Mouse (Mus musculus) forebrain, embryonic 15.5 days (tissue): Measurements from ENCODE around the gene Khdc3. TPM values are rescaled to one million over a fixed set of nuclear protein-coding genes. Genes with fewer than 3 reads are reported as not detected.
A peak's percentile ranks its signal among the peaks of the same experiment; 100 is the strongest.
"Not testable (repeated sequence)": the region's sequence is repeated elsewhere in the genome, so short reads cannot be mapped to it uniquely, and the experiment has no call there.

Experiments
- ATAC-seq: fragments of 200-750 bp; cut with Nextera tagmentation; replicated peaks from 2 replicates; pipeline ENCODE4 v1.8.0; 2017; ENCODE audit warnings: mild to moderate bottlenecking, moderate TSS enrichment, moderate library complexity
- H3K27ac ChIP-seq: fragments of 300-500 bp; sonication (generic); replicated peaks from 2 replicates; pipeline ENCODE4 v1.5.1; 2015; ENCODE audit warnings: mild to moderate bottlenecking, inconsistent platforms
- H3K27me3 ChIP-seq: fragments of 300-500 bp; sonication (generic); 2 replicates; pipeline ENCODE4 v1.6.1; 2015; ENCODE audit warnings: inconsistent platforms
- H3K36me3 ChIP-seq: fragments of 300-500 bp; sonication (generic); 2 replicates; pipeline ENCODE4 v1.6.1; 2015; ENCODE audit warnings: mild to moderate bottlenecking, inconsistent platforms
- H3K4me1 ChIP-seq: fragments of 300-500 bp; sonication (generic); 2 replicates; pipeline ENCODE4 v1.6.1; 2015; ENCODE audit warnings: inconsistent platforms
- H3K4me2 ChIP-seq: fragments of 300-500 bp; sonication (generic); replicated peaks from 2 replicates; pipeline ENCODE4 v1.6.1; 2015; ENCODE audit warnings: mild to moderate bottlenecking, inconsistent platforms
- H3K4me3 ChIP-seq: fragments of 300-500 bp; sonication (generic); 2 replicates; pipeline ENCODE4 v1.5.1; 2015; ENCODE audit warnings: mild to moderate bottlenecking, inconsistent platforms
- H3K9ac ChIP-seq: fragments of 300-500 bp; sonication (generic); replicated peaks from 2 replicates; pipeline ENCODE4 v1.6.1; 2015; ENCODE audit warnings: mild to moderate bottlenecking, inconsistent platforms
- H3K9me3 ChIP-seq: fragments of 300-500 bp; sonication (generic); 2 replicates; pipeline ENCODE4 v1.6.1; 2016; ENCODE audit warnings: inconsistent platforms
- WGBS: fragments of 180-500 bp; shearing (Covaris S2); methylation state at CpG from one replicate; pipeline ENCODE4 v1.1.7; 2015; ENCODE audit warnings: mixed read lengths; 5-methylcytosine and 5-hydroxymethylcytosine counted together
- polyA plus RNA-seq: library from polyadenylated mRNA; unstranded; fragments of >200 nt; fragmentation: Nextera tagmentation; extraction: Ambion mirVana; gene quantifications from 2 replicates; pipeline ENCODE4 v1.2.1, GENCODE M21; 2015

Khdc3 gene
- polyA plus RNA-seq, result not detected in 2 replicates

- Histone ChIP-seq H3K27ac (no peak within 1 kb of the TSS), H3K4me1 (peaks cover 9% of the 10 kb centered on the region), H3K4me3 (no peak within 1 kb of the TSS), H3K36me3 (no peaks in the 10 kb centered on the region), H3K9ac (no peak within 1 kb of the TSS), H3K4me2 (no peak within 1 kb of the TSS), H3K9me3 (no peaks in the 10 kb centered on the region), H3K27me3 (peaks cover 43% of the 10 kb centered on the region)
- ATAC-seq, result no peak
- WGBS, result 90% methylated on average over 5 of the region's 5 CpGs
Measured at GRCm38 (mm10) chr9:73101536-73101935, at the start of gene Khdc3. Gene Khdc3, plus strand, starts transcription at chr9:73101836.

- no peaks in the 10 kb centered on the region for H3K27me3 ChIP-seq
- no peaks in the 10 kb centered on the region for H3K9me3 ChIP-seq
- H3K4me1 ChIP-seq, result no peaks in the 10 kb centered on the region
- H3K4me3 ChIP-seq, result no peak overlapping the region
- no peaks in the 10 kb centered on the region for H3K36me3 ChIP-seq
- H3K4me2 ChIP-seq, result no peak overlapping the region
- no peak for ATAC-seq
- WGBS, result 69% methylated on average over 10 of the region's 10 CpGs
- no peak overlapping the region for H3K9ac ChIP-seq
- no peak overlapping the region for H3K27ac ChIP-seq
Measured at GRCm38 (mm10) chr9:73055441-73055911, 46.2 kb upstream of the Khdc3 start.

- WGBS, result 85% methylated on average over 4 of the region's 4 CpGs
- no peaks in the 10 kb centered on the region for H3K9me3 ChIP-seq
- H3K4me3 ChIP-seq, result no peak overlapping the region
- no peak overlapping the region for H3K9ac ChIP-seq
- H3K4me1 ChIP-seq, result peaks cover 4% of the 10 kb centered on the region; the same call in 1 of the 2 replicates
- H3K27me3 ChIP-seq, result no peaks in the 10 kb centered on the region
- no peak overlapping the region for H3K4me2 ChIP-seq
- no peak for ATAC-seq
- H3K27ac ChIP-seq, result no peak overlapping the region
- H3K36me3 ChIP-seq, result no peaks in the 10 kb centered on the region
Measured at GRCm38 (mm10) chr9:73059224-73059623, 42.4 kb upstream of the Khdc3 start.

GRCm38 (mm10) chr9:73063621-73064290 lies 37.9 kb upstream of the Khdc3 start:
- Histone ChIP-seq H3K4me1 (peaks cover 7% of the 10 kb centered on the region; the same call in 1 of the 2 replicates), H3K9ac (no peak overlapping the region), H3K36me3 (no peaks in the 10 kb centered on the region), H3K27ac (no peak overlapping the region), H3K27me3 (no peaks in the 10 kb centered on the region), H3K4me2 (peak overlapping the region; percentile 3; the same call in 1 of the 2 replicates), H3K9me3 (no peaks in the 10 kb centered on the region), H3K4me3 (no peak overlapping the region)
- 41% methylated on average over 15 of the region's 15 CpGs for WGBS
- ATAC-seq, result no peak

- no peak overlapping the region for H3K9ac ChIP-seq
Measured at GRCm38 (mm10) chr9:73067086-73067485, 34.5 kb upstream of the Khdc3 start.

GRCm38 (mm10) chr9:73068230-73068679 lies 33.4 kb upstream of the Khdc3 start:
- no peak overlapping the region for H3K27ac ChIP-seq
- H3K27me3 ChIP-seq, result no peaks in the 10 kb centered on the region
- H3K9me3 ChIP-seq, result no peaks in the 10 kb centered on the region
- no peak overlapping the region for H3K4me3 ChIP-seq
- WGBS, result 72% methylated on average over 6 of the region's 6 CpGs
- no peak overlapping the region for H3K4me2 ChIP-seq
- no peak overlapping the region for H3K9ac ChIP-seq
- 0 out of 2 replicates have a peak, but pooled peaks have one; percentile 26 for ATAC-seq
- peaks cover 7% of the 10 kb centered on the region; the same call in 1 of the 2 replicates for H3K4me1 ChIP-seq
- no peaks in the 10 kb centered on the region for H3K36me3 ChIP-seq

More at GRCm38 (mm10) chr9:73067086-73067485, 34.5 kb upstream of the Khdc3 start:
- no peak overlapping the region for H3K4me2 ChIP-seq
- no peak overlapping the region for H3K4me3 ChIP-seq
- ATAC-seq, result peak; percentile 43; the same call in 1 of the 2 replicates
- no peak overlapping the region for H3K27ac ChIP-seq
- no peaks in the 10 kb centered on the region for H3K36me3 ChIP-seq
- peaks cover 7% of the 10 kb centered on the region; the same call in 1 of the 2 replicates for H3K4me1 ChIP-seq
- H3K27me3 ChIP-seq, result no peaks in the 10 kb centered on the region
- WGBS, result 41% methylated on average over 10 of the region's 10 CpGs
- H3K9me3 ChIP-seq, result no peaks in the 10 kb centered on the region

GRCm38 (mm10) chr9:73068688-73069087 lies 32.9 kb upstream of the Khdc3 start:
- Histone ChIP-seq H3K9ac (no peak overlapping the region), H3K27me3 (no peaks in the 10 kb centered on the region), H3K27ac (no peak overlapping the region), H3K4me2 (no peak overlapping the region), H3K4me3 (no peak overlapping the region), H3K9me3 (no peaks in the 10 kb centered on the region), H3K36me3 (no peaks in the 10 kb centered on the region), H3K4me1 (0 out of 2 replicates have a peak, but pooled peaks cover 4% of the 10 kb centered on the region)
- WGBS, result 91% methylated on average over 6 of the region's 6 CpGs
- no peak for ATAC-seq

- ATAC-seq, result no peak
- Histone ChIP-seq H3K27me3 (no peaks in the 10 kb centered on the region), H3K4me1 (0 out of 2 replicates have a peak, but pooled peaks cover 4% of the 10 kb centered on the region), H3K36me3 (no peaks in the 10 kb centered on the region), H3K4me2 (no peak overlapping the region), H3K27ac (no peak overlapping the region), H3K4me3 (no peak overlapping the region), H3K9ac (no peak overlapping the region), H3K9me3 (no peaks in the 10 kb centered on the region)
- WGBS, result 76% methylated on average over 10 of the region's 10 CpGs
Measured at GRCm38 (mm10) chr9:73070971-73071659, 30.5 kb upstream of the Khdc3 start.

- WGBS, result 84% methylated on average over 8 of the region's 8 CpGs
- H3K9me3 ChIP-seq, result no peaks in the 10 kb centered on the region
- no peak overlapping the region for H3K4me3 ChIP-seq
- ATAC-seq, result no peak
- no peak overlapping the region for H3K4me2 ChIP-seq
- no peak overlapping the region for H3K27ac ChIP-seq
- H3K4me1 ChIP-seq, result 0 out of 2 replicates have a peak, but pooled peaks cover 4% of the 10 kb centered on the region
- no peaks in the 10 kb centered on the region for H3K27me3 ChIP-seq
- H3K9ac ChIP-seq, result no peak overlapping the region
- no peaks in the 10 kb centered on the region for H3K36me3 ChIP-seq
Measured at GRCm38 (mm10) chr9:73072426-73072825, 29.2 kb upstream of the Khdc3 start.

- Histone ChIP-seq H3K4me1 (no peaks in the 10 kb centered on the region), H3K4me2 (no peak overlapping the region), H3K36me3 (no peaks in the 10 kb centered on the region), H3K27ac (no peak overlapping the region), H3K4me3 (no peak overlapping the region), H3K9ac (no peak overlapping the region), H3K9me3 (no peaks in the 10 kb centered on the region), H3K27me3 (no peaks in the 10 kb centered on the region)
- WGBS, result 97% methylated on average over 5 of the region's 5 CpGs
- ATAC-seq, result no peak
Measured at GRCm38 (mm10) chr9:73073169-73073568, 28.5 kb upstream of the Khdc3 start.

GRCm38 (mm10) chr9:73079349-73079748 lies 22.3 kb upstream of the Khdc3 start:
- not testable (repeated sequence) for H3K4me1 ChIP-seq, H3K9ac ChIP-seq, H3K4me3 ChIP-seq, H3K4me2 ChIP-seq, H3K9me3 ChIP-seq, ATAC-seq, H3K27me3 ChIP-seq, H3K27ac ChIP-seq, H3K36me3 ChIP-seq
- 81% methylated on average over 10 of the region's 12 CpGs for WGBS

GRCm38 (mm10) chr9:73079801-73080325 lies 21.8 kb upstream of the Khdc3 start:
- 41% methylated on average over 7 of the region's 7 CpGs for WGBS

More at GRCm38 (mm10) chr9:73079801-73080325, 21.8 kb upstream of the Khdc3 start:
- no peaks in the 10 kb centered on the region for H3K27me3 ChIP-seq
- H3K27ac ChIP-seq, result no peak overlapping the region
- no peak overlapping the region for H3K9ac ChIP-seq
- no peaks in the 10 kb centered on the region for H3K9me3 ChIP-seq
- ATAC-seq, result no peak
- no peak overlapping the region for H3K4me2 ChIP-seq
- H3K4me3 ChIP-seq, result no peak overlapping the region
- no peaks in the 10 kb centered on the region for H3K36me3 ChIP-seq
- no peaks in the 10 kb centered on the region for H3K4me1 ChIP-seq
